Mouse (Mus musculus) embryonic facial prominence, embryonic 15.5 days (tissue): ENCODE results near the gene Unc80. TPM values are rescaled to one million over a fixed set of nuclear protein-coding genes. Genes with fewer than 3 reads are reported as not detected.

Source experiments
- ATAC-seq: fragments of 200-750 bp; cut with Nextera tagmentation; 2 replicates; pipeline ENCODE4 v1.8.0; 2017; ENCODE audit warnings: low read depth, moderate TSS enrichment; ENCODE audit not compliant: insufficient number of reproducible peaks, low FRiP score, low TSS enrichment
- H3K27ac ChIP-seq: fragments of 300-500 bp; sonication (generic); replicated peaks from 2 replicates; pipeline ENCODE4 v1.5.1; 2015; ENCODE audit warnings: mild to moderate bottlenecking, inconsistent platforms
- H3K27me3 ChIP-seq: fragments of 300-500 bp; sonication (generic); 2 replicates; pipeline ENCODE4 v1.6.1; 2015; ENCODE audit warnings: inconsistent platforms
- H3K36me3 ChIP-seq: fragments of 300-500 bp; sonication (generic); 2 replicates; pipeline ENCODE4 v1.6.1; 2015; ENCODE audit warnings: mild to moderate bottlenecking, inconsistent platforms
- H3K4me1 ChIP-seq: fragments of 300-500 bp; sonication (generic); 2 replicates; pipeline ENCODE4 v1.6.1; 2015; ENCODE audit warnings: inconsistent platforms
- H3K4me2 ChIP-seq: fragments of 300-500 bp; sonication (generic); replicated peaks from 2 replicates; pipeline ENCODE4 v1.6.1; 2015; ENCODE audit warnings: mild to moderate bottlenecking, inconsistent platforms
- H3K4me3 ChIP-seq: fragments of 300-500 bp; sonication (generic); replicated peaks from 2 replicates; pipeline ENCODE4 v1.5.1; 2015; ENCODE audit warnings: mild to moderate bottlenecking, inconsistent platforms
- H3K9ac ChIP-seq: fragments of 300-500 bp; sonication (generic); 2 replicates; pipeline ENCODE4 v1.6.1; 2015; ENCODE audit warnings: inconsistent platforms
- H3K9me3 ChIP-seq: fragments of 300-500 bp; sonication (generic); replicated peaks from 2 replicates; pipeline ENCODE4 v1.6.1; 2016; ENCODE audit warnings: inconsistent platforms
- WGBS: fragments of 180-500 bp; shearing (Covaris S2); methylation state at CpG from one replicate; pipeline ENCODE4 v1.1.7; 2015; 5-methylcytosine and 5-hydroxymethylcytosine counted together
- polyA plus RNA-seq: library from polyadenylated mRNA; unstranded; fragments of >200 nt; fragmentation: Nextera tagmentation; extraction: Ambion mirVana; gene quantifications from 2 replicates; pipeline ENCODE4 v1.2.1, GENCODE M21; 2015

Unc80 gene
- polyA plus RNA-seq, 1 experiment from 2014 or later = 0.11 TPM

GRCm38 (mm10) chr1:66638177-66638576 is 170.0 kb downstream of the Unc80 start:
- 62% methylated on average over 2 of the region's 2 CpGs for WGBS
- Histone ChIP-seq H3K9me3 (no peaks in the 10 kb centered on the region), H3K4me1 (no peaks in the 10 kb centered on the region), H3K27ac (no peak overlapping the region), H3K4me3 (no peak overlapping the region), H3K4me2 (no peak overlapping the region), H3K36me3 (no peaks in the 10 kb centered on the region), H3K9ac (no peak overlapping the region), H3K27me3 (no peaks in the 10 kb centered on the region)
- no peak for ATAC-seq

- no peak overlapping the region for H3K4me2 ChIP-seq
These were observed 178.7 kb downstream of the Unc80 start for GRCm38 (mm10) chr1:66646894-66647293.

GRCm38 (mm10) chr1:66649568-66649967 is 181.4 kb downstream of the Unc80 start:
- Histone ChIP-seq H3K4me3 (no peak overlapping the region), H3K9me3 (no peaks in the 10 kb centered on the region), H3K27me3 (no peaks in the 10 kb centered on the region), H3K4me1 (no peaks in the 10 kb centered on the region), H3K4me2 (no peak overlapping the region), H3K9ac (no peak overlapping the region), H3K27ac (no peak overlapping the region), H3K36me3 (no peaks in the 10 kb centered on the region)
- no peak for ATAC-seq
- 83% methylated on average over 6 of the region's 6 CpGs for WGBS

More at GRCm38 (mm10) chr1:66646894-66647293, 178.7 kb downstream of the Unc80 start:
- Histone ChIP-seq H3K36me3 (no peaks in the 10 kb centered on the region), H3K27me3 (no peaks in the 10 kb centered on the region), H3K9ac (no peak overlapping the region), H3K27ac (no peak overlapping the region), H3K9me3 (no peaks in the 10 kb centered on the region), H3K4me3 (no peak overlapping the region), H3K4me1 (no peaks in the 10 kb centered on the region)
- ATAC-seq = no peak

DNA sequence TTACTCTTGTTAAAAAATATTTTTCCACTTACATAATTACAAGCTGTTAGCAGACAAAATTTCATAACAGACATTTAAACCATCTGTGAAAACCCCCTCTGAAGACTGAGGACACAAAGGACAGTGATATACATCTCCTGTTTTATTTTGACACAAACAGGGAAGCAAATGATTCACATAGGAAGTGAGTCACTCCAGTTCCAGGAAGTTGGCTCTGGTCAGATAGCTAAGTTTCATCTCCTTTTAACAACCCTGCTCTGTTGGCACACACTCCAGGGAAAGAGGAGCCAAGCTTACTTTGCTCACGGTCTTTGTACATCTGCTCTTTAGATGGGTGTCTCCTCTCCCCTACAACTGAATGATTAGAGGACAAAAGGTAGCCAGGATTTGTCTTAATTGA is 181.8 kb downstream of the Unc80 start:
- no peak overlapping the region for H3K4me2 ChIP-seq
- H3K9ac ChIP-seq = no peak overlapping the region
- 52% methylated on average over 1 of the region's 1 CpGs for WGBS
- no peaks in the 10 kb centered on the region for H3K4me1 ChIP-seq
- no peaks in the 10 kb centered on the region for H3K9me3 ChIP-seq
- no peak overlapping the region for H3K4me3 ChIP-seq
- no peaks in the 10 kb centered on the region for H3K27me3 ChIP-seq
- no peak for ATAC-seq
- H3K36me3 ChIP-seq = no peaks in the 10 kb centered on the region
- no peak overlapping the region for H3K27ac ChIP-seq

DNA sequence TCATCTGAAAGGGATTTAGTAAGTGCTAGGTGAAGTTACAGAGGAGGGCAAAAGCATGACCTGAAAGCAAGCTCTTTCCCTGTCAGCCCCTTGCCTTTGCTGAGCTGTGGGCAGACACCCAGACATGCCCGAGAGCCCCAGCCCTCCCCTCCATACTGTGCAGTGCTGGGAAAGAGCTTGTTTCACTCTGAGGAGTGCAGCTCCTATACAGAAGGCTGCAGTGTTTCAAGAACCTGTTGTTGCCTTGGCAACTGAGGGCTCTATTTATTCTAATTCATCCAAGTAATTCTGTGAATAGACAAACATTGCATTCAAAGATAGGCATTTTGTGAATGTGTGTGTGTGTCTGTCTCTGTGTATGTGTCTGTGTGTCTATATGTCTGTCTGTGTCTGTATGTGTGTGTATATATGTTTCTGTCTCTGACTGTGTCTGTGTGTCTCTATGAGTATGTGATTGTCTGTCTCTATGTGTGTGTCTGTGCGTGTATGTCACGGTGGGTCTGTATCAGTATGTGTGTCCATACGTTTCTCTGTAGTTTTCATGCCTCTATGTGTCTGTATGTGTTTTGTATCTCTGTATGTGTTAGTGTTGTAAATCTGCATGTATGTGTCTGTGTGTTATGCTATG is 187.1 kb downstream of the Unc80 start:
- Histone ChIP-seq H3K27me3 (no peaks in the 10 kb centered on the region), H3K9me3 (no peaks in the 10 kb centered on the region), H3K36me3 (no peaks in the 10 kb centered on the region), H3K4me3 (no peak overlapping the region), H3K4me2 (no peak overlapping the region), H3K9ac (no peak overlapping the region), H3K27ac (no peak overlapping the region), H3K4me1 (no peaks in the 10 kb centered on the region)
- ATAC-seq = no peak
- 69% methylated on average over 4 of the region's 4 CpGs for WGBS

DNA sequence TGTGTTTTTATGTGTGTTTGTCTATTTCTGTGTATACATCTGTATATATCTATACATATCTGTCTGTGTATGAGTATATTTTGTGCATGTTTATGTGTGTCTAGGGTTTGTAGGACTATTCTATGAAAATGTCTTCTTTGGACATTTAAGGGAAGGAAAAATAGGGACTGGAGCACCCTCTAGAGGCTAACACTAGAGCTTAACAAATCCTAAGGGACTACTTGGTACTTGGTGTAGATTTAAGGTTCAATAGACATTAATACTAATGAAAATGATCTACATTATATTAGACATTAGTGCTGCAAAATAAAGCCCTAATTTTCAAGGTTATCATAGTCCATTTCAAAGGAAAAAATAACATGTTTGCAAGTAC is 187.6 kb downstream of the Unc80 start:
- Histone ChIP-seq H3K4me1 (no peaks in the 10 kb centered on the region), H3K36me3 (no peaks in the 10 kb centered on the region), H3K9me3 (no peaks in the 10 kb centered on the region), H3K27ac (no peak overlapping the region), H3K27me3 (no peaks in the 10 kb centered on the region), H3K4me2 (no peak overlapping the region), H3K4me3 (no peak overlapping the region), H3K9ac (no peak overlapping the region)
- ATAC-seq = no peak

DNA sequence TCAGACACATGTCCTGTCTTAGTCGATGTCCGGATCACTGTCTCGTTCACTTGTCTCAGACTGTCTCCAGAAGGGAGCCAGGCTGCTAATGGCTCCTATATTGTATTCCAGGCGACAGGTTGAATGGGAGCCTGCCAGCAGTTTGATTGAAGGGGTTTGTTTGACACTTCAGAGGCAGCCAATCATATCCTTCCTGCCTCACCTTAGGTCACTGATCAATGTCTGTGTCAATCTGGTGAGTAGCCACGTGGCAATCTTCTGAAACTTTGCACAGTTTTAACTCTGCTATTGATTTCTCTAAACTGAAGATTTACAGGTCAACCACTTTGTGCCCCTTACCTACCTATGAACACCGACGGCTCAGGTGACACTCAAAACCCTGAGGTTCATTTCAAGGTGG is 203.3 kb downstream of the Unc80 start:
- H3K27me3 ChIP-seq = no peaks in the 10 kb centered on the region
- no peaks in the 10 kb centered on the region for H3K9me3 ChIP-seq
- no peaks in the 10 kb centered on the region for H3K4me1 ChIP-seq
- H3K4me3 ChIP-seq = no peak overlapping the region
- H3K4me2 ChIP-seq = no peak overlapping the region
- WGBS = 68% methylated on average over 7 of the region's 7 CpGs
- H3K9ac ChIP-seq = no peak overlapping the region
- no peak for ATAC-seq
- no peak overlapping the region for H3K27ac ChIP-seq
- no peaks in the 10 kb centered on the region for H3K36me3 ChIP-seq

DNA sequence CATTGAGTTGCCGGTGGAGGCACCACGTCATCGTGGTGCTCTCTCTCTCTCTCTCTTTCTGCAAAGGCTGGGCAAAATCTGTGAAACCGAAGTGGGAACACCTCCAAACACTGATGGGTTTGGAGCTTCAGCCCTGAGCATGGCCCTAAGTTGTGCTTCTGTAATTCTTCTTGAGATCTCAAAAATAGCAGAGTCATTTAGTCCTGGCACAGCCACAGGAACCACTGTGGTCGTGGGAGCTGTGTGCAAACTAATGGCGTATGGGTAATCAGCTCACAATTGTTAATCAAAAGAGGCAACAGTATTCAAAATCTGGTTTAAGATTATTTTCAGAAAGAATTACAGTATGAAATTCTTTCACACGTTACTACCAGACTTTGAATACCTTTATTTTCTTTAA is 204.6 kb downstream of the Unc80 start:
- H3K4me2 ChIP-seq = no peak overlapping the region
- ATAC-seq = no peak
- H3K4me3 ChIP-seq = no peak overlapping the region
- no peaks in the 10 kb centered on the region for H3K4me1 ChIP-seq
- H3K36me3 ChIP-seq = no peaks in the 10 kb centered on the region
- H3K9ac ChIP-seq = no peak overlapping the region
- H3K27me3 ChIP-seq = no peaks in the 10 kb centered on the region
- H3K9me3 ChIP-seq = no peaks in the 10 kb centered on the region
- no peak overlapping the region for H3K27ac ChIP-seq
- 79% methylated on average over 7 of the region's 7 CpGs for WGBS

DNA sequence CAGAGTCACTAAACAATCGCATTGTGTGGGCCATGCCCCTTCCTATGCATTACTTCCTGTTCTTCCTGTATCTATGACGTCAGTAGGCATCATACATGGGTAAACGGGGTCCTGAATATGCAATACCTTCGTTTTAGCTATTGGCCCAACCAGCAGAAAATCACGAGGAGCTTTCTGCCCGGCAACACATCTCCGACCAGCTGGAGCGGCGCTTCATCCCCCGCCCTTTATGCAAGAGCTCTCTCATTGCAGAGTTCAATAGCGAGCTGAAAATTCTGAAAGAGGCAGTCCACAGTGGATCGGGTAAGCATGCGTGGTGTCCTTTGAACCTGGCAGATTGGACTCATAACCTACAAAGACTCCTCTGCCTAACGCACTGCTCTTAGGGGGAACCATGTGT is 209.8 kb downstream of the Unc80 start:
- 79% methylated on average over 14 of the region's 14 CpGs for WGBS
- ATAC-seq = no peak
- no peak overlapping the region for H3K9ac ChIP-seq

DNA sequence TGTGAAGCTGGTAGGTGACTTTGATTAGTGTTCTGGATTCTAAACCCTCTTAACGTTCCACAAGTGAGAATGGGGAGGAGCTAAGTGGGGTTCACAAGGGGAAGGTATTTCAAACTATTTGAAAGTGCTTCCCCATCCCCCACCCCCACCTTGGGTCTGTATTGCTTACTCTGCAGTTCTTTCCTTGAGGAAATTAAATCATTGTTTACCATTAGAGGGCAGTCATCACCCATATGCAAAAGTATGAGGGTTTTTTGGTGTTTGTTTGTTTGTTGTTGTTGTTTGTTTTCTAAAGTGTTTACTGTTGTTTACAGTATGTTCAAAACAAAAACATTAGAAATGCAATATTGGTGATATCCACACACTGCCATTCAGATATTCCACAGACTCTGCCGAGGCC is 210.5 kb downstream of the Unc80 start:
- Histone ChIP-seq H3K27me3 (no peaks in the 10 kb centered on the region), H3K36me3 (no peaks in the 10 kb centered on the region), H3K4me2 (no peak overlapping the region), H3K9me3 (no peaks in the 10 kb centered on the region), H3K4me3 (no peak overlapping the region), H3K9ac (no peak overlapping the region), H3K4me1 (no peaks in the 10 kb centered on the region), H3K27ac (no peak overlapping the region)
- 33% methylated on average over 2 of the region's 2 CpGs for WGBS
- no peak for ATAC-seq

More for the DNA sequence above, 209.8 kb downstream of the Unc80 start:
- H3K9me3 ChIP-seq = no peaks in the 10 kb centered on the region
- H3K36me3 ChIP-seq = no peaks in the 10 kb centered on the region
- no peak overlapping the region for H3K4me3 ChIP-seq
- H3K4me2 ChIP-seq = no peak overlapping the region
- H3K4me1 ChIP-seq = no peaks in the 10 kb centered on the region
- H3K27me3 ChIP-seq = no peaks in the 10 kb centered on the region
- H3K27ac ChIP-seq = no peak overlapping the region

DNA sequence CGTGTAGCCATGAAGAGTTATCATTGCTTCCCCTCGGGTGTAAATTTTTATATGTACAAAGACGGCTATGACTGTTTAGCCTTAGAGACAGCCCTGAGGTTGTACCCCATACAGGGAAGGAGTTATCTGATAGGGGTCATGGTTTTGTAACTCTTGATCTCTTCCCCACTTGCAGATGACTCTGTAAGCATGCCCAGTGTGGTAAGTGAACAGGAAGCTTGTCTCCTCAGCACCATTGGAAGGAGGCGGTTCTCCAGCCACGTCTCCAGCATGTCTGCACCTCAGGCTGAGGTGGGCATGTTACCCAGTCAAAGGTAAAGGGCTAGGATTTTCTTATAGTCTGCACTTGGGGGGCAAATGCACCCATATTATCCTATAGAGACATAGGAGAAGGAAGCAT is 214.8 kb downstream of the Unc80 start:
- Histone ChIP-seq H3K27me3 (no peaks in the 10 kb centered on the region), H3K36me3 (no peaks in the 10 kb centered on the region), H3K4me2 (no peak overlapping the region), H3K4me1 (no peaks in the 10 kb centered on the region), H3K27ac (no peak overlapping the region), H3K9me3 (no peaks in the 10 kb centered on the region), H3K4me3 (no peak overlapping the region), H3K9ac (no peak overlapping the region)
- no peak for ATAC-seq
- 79% methylated on average over 5 of the region's 5 CpGs for WGBS

DNA sequence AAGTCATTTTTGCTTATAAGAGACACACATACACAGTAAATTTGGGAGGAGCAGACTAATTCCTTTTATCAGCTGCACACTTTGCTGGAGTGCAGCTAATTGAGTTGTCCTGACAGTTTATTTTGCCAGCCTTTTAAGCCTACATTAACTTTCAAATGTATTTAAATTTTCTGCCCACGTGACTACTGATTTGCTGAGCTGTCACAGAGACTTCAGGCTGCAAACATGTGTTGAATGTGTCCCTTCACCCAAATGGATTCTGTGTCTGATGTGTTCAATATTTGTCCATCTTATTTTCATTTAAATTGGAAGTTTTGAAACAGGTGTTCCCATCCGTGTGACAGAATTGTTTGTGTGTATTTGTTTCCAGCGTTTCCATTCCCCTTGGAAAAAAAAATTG is 223.6 kb downstream of the Unc80 start:
- H3K27ac ChIP-seq = no peak overlapping the region
- H3K36me3 ChIP-seq = no peaks in the 10 kb centered on the region
- no peaks in the 10 kb centered on the region for H3K27me3 ChIP-seq
- no peak overlapping the region for H3K9ac ChIP-seq
- H3K9me3 ChIP-seq = no peaks in the 10 kb centered on the region
- WGBS = 67% methylated on average over 3 of the region's 3 CpGs
- H3K4me1 ChIP-seq = no peaks in the 10 kb centered on the region
- ATAC-seq = no peak
- H3K4me3 ChIP-seq = no peak overlapping the region
- H3K4me2 ChIP-seq = no peak overlapping the region
